Mouse (Mus musculus) embryonic fibroblast, embryonic 13.5 days (primary cell): ENCODE data around the gene Wdr25.

Experiments used
- CTCF ChIP-seq: IDR thresholded peaks from 2 replicates; pipeline ENCODE4 v1.5.1; 2011; ENCODE audit warnings: mild to moderate bottlenecking, control low read depth, low read length, moderate library complexity, borderline replicate concordance; ENCODE audit not compliant: insufficient read depth
- POLR2A ChIP-seq: IDR thresholded peaks from 2 replicates; pipeline ENCODE4 v1.6.1; 2011; ENCODE audit warnings: low read depth, mild to moderate bottlenecking, control low read depth, low read length, moderate library complexity

DNA sequence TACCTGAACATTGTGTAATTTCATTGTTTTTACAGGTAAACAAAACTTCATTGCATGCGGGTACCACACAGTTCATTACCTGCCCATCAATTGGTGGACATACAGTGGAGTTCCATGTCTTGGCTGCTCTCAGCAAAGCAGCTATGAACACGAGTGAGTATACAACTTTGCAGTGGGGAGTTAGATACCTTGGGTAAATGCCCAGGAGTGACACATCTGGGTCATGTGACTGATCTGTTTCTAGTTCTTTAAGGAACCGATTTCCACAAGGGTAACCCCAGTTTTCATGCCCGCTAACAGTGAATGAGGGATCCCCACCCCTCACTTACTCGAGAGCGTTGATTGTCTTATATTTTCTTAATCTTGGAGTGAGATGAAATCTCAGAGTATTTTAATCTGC is 183.6 kb downstream of the Wdr25 start:
- no peak for TF ChIP-seq CTCF
- no peak for TF ChIP-seq POLR2A
